8 mouse cellular contexts compared by ENCODE assay signal in genomic region chr19:5367455-5367854, GRCm38 (mm10). TPM values are rescaled to one million over a fixed set of nuclear protein-coding genes. Genes with fewer than 3 reads are reported as not detected.
DNase-seq lines count a peak whose midpoint lies in the region; ATAC-seq and TF ChIP-seq lines count a peak whose summit lies in the region.

No protein-coding gene starts in this region.

- H3K27ac ChIP-seq in spleen, adult 2 months (ENCODE audit: insufficient read depth, low read length) = peak overlapping the region; percentile 99
- no peak overlapping the region for H3K27ac ChIP-seq in cortical plate, adult 2 months (ENCODE audit: insufficient read depth, low read length)
- H3K27ac ChIP-seq in intestine, embryonic 15.5 days = peak overlapping the region; percentile 94
- no peak overlapping the region for H3K27ac ChIP-seq in neural tube, embryonic 12.5 days

- H3K4me3 ChIP-seq in spleen, adult 2 months (ENCODE audit: extremely low read depth, insufficient read depth, insufficient read length) = peak overlapping the region; percentile 100
- peak overlapping the region; percentile 96 for H3K4me3 ChIP-seq in cortical plate, adult 2 months (ENCODE audit: insufficient read depth, low read length)
- H3K4me3 ChIP-seq in intestine, embryonic 15.5 days (replicated peaks) = peak overlapping the region; percentile 77
- peak overlapping the region; percentile 90 for H3K4me3 ChIP-seq in neural tube, embryonic 12.5 days

- no peak for ATAC-seq in intestine, embryonic 15.5 days
- no peak for ATAC-seq in neural tube, embryonic 12.5 days (ENCODE audit: low FRiP score, low read depth)

- TF ChIP-seq POLR2A in spleen, adult 2 months (IDR thresholded peaks at IDR 0.05; ENCODE audit: low read depth, low read length) = no peak
- TF ChIP-seq POLR2A in cortical plate, adult 2 months (IDR thresholded peaks at IDR 0.05; ENCODE audit: extremely low read depth, insufficient read depth, low read length) = no peak

- H3K9ac ChIP-seq in intestine, embryonic 15.5 days = peak overlapping the region; percentile 76
- peak overlapping the region; percentile 86 for H3K9ac ChIP-seq in neural tube, embryonic 12.5 days

- peak; percentile 7; the same call in 1 of the 2 replicates for TF ChIP-seq CTCF in spleen, adult 2 months (IDR thresholded peaks at IDR 0.05; ENCODE audit: extremely low read depth, insufficient read depth, insufficient read length, insufficient replicate concordance)
- TF ChIP-seq CTCF in cortical plate, adult 2 months (IDR thresholded peaks at IDR 0.05; ENCODE audit: extremely low read depth, insufficient read depth, low read length) = no peak

- no peak for DNase-seq in spleen, adult 2 months (ENCODE audit: low read depth in 1 of 2, low spot score in 2 of 2)
- no peak for DNase-seq in spleen, adult 18-20 months
- no peak for DNase-seq in ovary, postnatal 10 days (ENCODE audit: low spot score)
- DNase-seq in left cerebral cortex, adult 8-10 months (ENCODE audit: low spot score in 2 of 2) = no peak
- no peak for DNase-seq in layer of hippocampus, adult 8-10 months (ENCODE audit: low spot score in 2 of 2)

- WGBS in spleen, adult 2 months = 10% methylated on average over 11 of the region's 11 CpGs
- WGBS in intestine, embryonic 15.5 days = 9% methylated on average over 11 of the region's 11 CpGs
- 11% methylated on average over 11 of the region's 11 CpGs for WGBS in neural tube, embryonic 12.5 days

- H3K4me2 ChIP-seq in intestine, embryonic 15.5 days (replicated peaks) = peak overlapping the region; percentile 92
- peak overlapping the region; percentile 90 for H3K4me2 ChIP-seq in neural tube, embryonic 12.5 days (replicated peaks)

- no peaks in the 10 kb centered on the region for H3K27me3 ChIP-seq in spleen, adult 2 months (ENCODE audit: control insufficient read depth, insufficient read depth, low read length)
- no peaks in the 10 kb centered on the region for H3K27me3 ChIP-seq in intestine, embryonic 15.5 days (replicated peaks)
- no peaks in the 10 kb centered on the region for H3K27me3 ChIP-seq in neural tube, embryonic 12.5 days (replicated peaks)

- peaks cover 4% of the 10 kb centered on the region for H3K4me1 ChIP-seq in spleen, adult 2 months (ENCODE audit: control insufficient read depth, insufficient read depth, insufficient read length)
- H3K4me1 ChIP-seq in cortical plate, adult 2 months (ENCODE audit: control insufficient read depth, insufficient read depth, low read length) = peaks cover 2% of the 10 kb centered on the region; the same call in 1 of the 2 replicates
- H3K4me1 ChIP-seq in intestine, embryonic 15.5 days (replicated peaks) = peaks cover 22% of the 10 kb centered on the region
- peaks cover 22% of the 10 kb centered on the region for H3K4me1 ChIP-seq in neural tube, embryonic 12.5 days

- H3K9me3 ChIP-seq in intestine, embryonic 15.5 days = no peaks in the 10 kb centered on the region
- H3K9me3 ChIP-seq in neural tube, embryonic 12.5 days = no peaks in the 10 kb centered on the region

- peaks cover 24% of the 10 kb centered on the region for H3K36me3 ChIP-seq in spleen, adult 2 months (ENCODE audit: control insufficient read depth, insufficient read depth, low read length)
- H3K36me3 ChIP-seq in intestine, embryonic 15.5 days = peaks cover 43% of the 10 kb centered on the region
- peaks cover 55% of the 10 kb centered on the region for H3K36me3 ChIP-seq in neural tube, embryonic 12.5 days

RNA-seq across cellular contexts. Expression of gene Banf1, which starts 0.5 kb away (rescaled TPM):
- 72.0 and 79.8 TPM in 2 replicates for polyA plus RNA-seq in spleen, adult 2 months (2012; rRNA removed)
- polyA plus RNA-seq in cortical plate, adult 2 months (2012; rRNA removed) = 92.0 and 104 TPM in 2 replicates
- 474 and 479 TPM in 2 replicates for polyA plus RNA-seq in intestine, embryonic 15.5 days (2015; fragmentation: Nextera tagmentation; extraction: Ambion mirVana)
- polyA plus RNA-seq in neural tube, embryonic 12.5 days (2016; fragmentation: Nextera tagmentation; extraction: Ambion mirVana) = 344 and 354 TPM in 2 replicates
- 10 to 100 TPM; 66.5 to 85.5 (median 77.9) TPM for total RNA-seq in left cerebral cortex, adult 8-10 months (2022)
- 10 to 100 TPM; 74.1 to 85.8 (median 76.2) TPM for total RNA-seq in layer of hippocampus, adult 8-10 months (2022)

RNA-seq across cellular contexts. Expression of gene Eif1ad, which starts 0.9 kb away (rescaled TPM):
- polyA plus RNA-seq in spleen, adult 2 months (2012; rRNA removed) = 17.4 and 20.0 TPM in 2 replicates
- polyA plus RNA-seq in cortical plate, adult 2 months (2012; rRNA removed) = 26.8 and 27.0 TPM in 2 replicates
- polyA plus RNA-seq in intestine, embryonic 15.5 days (2015; fragmentation: Nextera tagmentation; extraction: Ambion mirVana) = 53.9 and 58.2 TPM in 2 replicates
- polyA plus RNA-seq in neural tube, embryonic 12.5 days (2016; fragmentation: Nextera tagmentation; extraction: Ambion mirVana) = 69.7 and 70.9 TPM in 2 replicates
- 10 to 100 TPM; 22.1 to 29.0 (median 23.8) TPM for total RNA-seq in left cerebral cortex, adult 8-10 months (2022)
- total RNA-seq in layer of hippocampus, adult 8-10 months (2022) = 10 to 100 TPM; 18.6 to 27.4 (median 23.1) TPM

RNA-seq across cellular contexts. Expression of gene Cst6, which starts 18.1 kb away (rescaled TPM):
- polyA plus RNA-seq in spleen, adult 2 months (2012; rRNA removed) = 0.32 and 0.82 TPM in 2 replicates
- polyA plus RNA-seq in cortical plate, adult 2 months (2012; rRNA removed) = 22.3 and 23.9 TPM in 2 replicates
- 15.9 and 19.8 TPM in 2 replicates for polyA plus RNA-seq in intestine, embryonic 15.5 days (2015; fragmentation: Nextera tagmentation; extraction: Ambion mirVana)
- 3.9 and 4.1 TPM in 2 replicates for polyA plus RNA-seq in neural tube, embryonic 12.5 days (2016; fragmentation: Nextera tagmentation; extraction: Ambion mirVana)
- 10 to 100 TPM; 21.5 to 39.4 (median 34.1) TPM for total RNA-seq in left cerebral cortex, adult 8-10 months (2022)
- 10 to 100 TPM; 10.8 to 18.1 (median 12.5) TPM for total RNA-seq in layer of hippocampus, adult 8-10 months (2022)

RNA-seq across cellular contexts. Expression of gene Sart1, which starts 21.0 kb away (rescaled TPM):
- polyA plus RNA-seq in spleen, adult 2 months (2012; rRNA removed) = 19.2 and 27.3 TPM in 2 replicates
- polyA plus RNA-seq in cortical plate, adult 2 months (2012; rRNA removed) = 71.0 and 76.4 TPM in 2 replicates
- 61.2 and 66.4 TPM in 2 replicates for polyA plus RNA-seq in intestine, embryonic 15.5 days (2015; fragmentation: Nextera tagmentation; extraction: Ambion mirVana)
- polyA plus RNA-seq in neural tube, embryonic 12.5 days (2016; fragmentation: Nextera tagmentation; extraction: Ambion mirVana) = 110 and 112 TPM in 2 replicates
- total RNA-seq in left cerebral cortex, adult 8-10 months (2022) = 100 to 1,000 TPM in 2 of 4 experiments, 10 to 100 TPM in 2; 85.6 to 109 (median 94.2) TPM
- total RNA-seq in layer of hippocampus, adult 8-10 months (2022) = 100 to 1,000 TPM; 103 to 120 (median 114) TPM

RNA-seq across cellular contexts. Expression of gene Catsper1, which starts 31.9 kb away (rescaled TPM):
- not detected in 2 replicates for polyA plus RNA-seq in spleen, adult 2 months (2012; rRNA removed)
- polyA plus RNA-seq in cortical plate, adult 2 months (2012; rRNA removed) = not detected in 2 replicates
- not detected in 2 replicates for polyA plus RNA-seq in intestine, embryonic 15.5 days (2015; fragmentation: Nextera tagmentation; extraction: Ambion mirVana)
- polyA plus RNA-seq in neural tube, embryonic 12.5 days (2016; fragmentation: Nextera tagmentation; extraction: Ambion mirVana) = not detected in 2 replicates
- total RNA-seq in left cerebral cortex, adult 8-10 months (2022) = not detected
- not detected for total RNA-seq in layer of hippocampus, adult 8-10 months (2022)

Comparison
In these comparisons a context has a peak if more than half of its experiments do, and no peak if none do; other contexts are left out.
1. H3K27ac ChIP-seq: peak in spleen, adult 2 months (single experiment) and intestine, embryonic 15.5 days (single experiment); none in cortical plate, adult 2 months (single experiment) and neural tube, embryonic 12.5 days (single experiment).
2. Peak in every context shown above with its lines, with median percentiles within 50 percentile points of each other: H3K4me3 ChIP-seq.